Mouse (Mus musculus): ENCODE measurements at regions not wholly inside any gene's neighbourhood (a gene's known extent, or its start where the extent isn't known, plus 50 kb on each side); places are given as distances from the start of the nearest gene placed in this dataset.

- DNase-seq (ENCODE audit: low spot score) = no peak
Measured at GRCm38 (mm10) chr4:52666768-52667480, 70.8 kb downstream of the Toporsl start.

DNA sequence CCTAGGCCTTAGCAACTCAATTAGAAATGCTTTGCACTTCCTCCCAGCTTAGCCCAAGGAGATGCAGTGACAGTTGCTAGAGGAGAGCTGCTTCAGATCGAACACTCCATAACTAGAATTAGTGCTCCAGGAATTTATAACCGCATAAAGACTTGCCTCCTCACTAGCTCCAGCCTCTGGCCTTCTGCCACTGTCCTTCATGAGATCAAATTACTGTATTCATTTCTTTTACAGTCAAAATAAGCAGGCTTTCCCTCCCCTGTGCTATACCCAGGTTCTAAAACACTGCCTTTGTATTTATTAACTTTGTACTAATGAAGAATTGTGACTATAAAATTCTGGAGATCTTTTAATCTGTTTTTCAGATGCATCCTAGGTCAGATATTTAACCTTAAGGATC is 104.8 kb upstream of the Olfr275 start:
- no peak for DNase-seq (ENCODE audit: low spot score)

- DNase-seq (ENCODE audit: low spot score) = no peak
Measured at GRCm38 (mm10) chr4:52726203-52726602, 88.2 kb upstream of the Olfr275 start.

DNA sequence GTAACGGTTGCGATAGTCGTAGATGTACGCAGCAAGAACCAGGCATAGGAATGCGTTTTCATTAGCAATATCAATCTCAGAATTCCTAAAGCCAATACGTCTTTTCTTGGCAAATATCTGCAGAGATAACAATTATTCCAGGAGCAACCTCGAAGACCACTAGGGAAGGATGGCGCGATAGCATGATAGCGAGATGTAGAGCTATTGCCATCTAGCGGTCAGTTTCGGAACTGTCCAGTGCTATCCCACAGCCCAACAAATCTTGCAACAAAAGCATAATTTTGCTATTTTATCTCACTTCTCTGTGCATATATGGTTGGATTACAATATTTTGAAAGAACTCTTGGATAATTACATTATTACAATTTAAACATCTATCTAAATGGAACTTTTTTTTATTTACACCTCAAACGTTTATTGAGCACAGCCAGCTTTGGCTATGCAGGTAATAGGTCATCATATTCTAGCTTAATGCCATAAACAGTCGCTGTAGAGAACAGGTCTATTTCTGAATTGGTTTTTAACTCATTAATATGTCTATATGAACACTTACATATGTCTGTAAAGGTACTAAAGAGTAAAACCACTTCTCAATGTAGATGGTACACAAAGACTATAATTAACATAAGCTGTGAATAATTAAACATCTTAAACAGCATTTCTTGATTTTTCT is 87.6 kb upstream of the Olfr275 start:
- peak; percentile 43 for DNase-seq (ENCODE audit: low spot score)

- DNase-seq (ENCODE audit: low spot score) = no peak
Measured at GRCm38 (mm10) chr4:52733141-52733540, 81.3 kb upstream of the Olfr275 start.

- DNase-seq (ENCODE audit: low spot score) = no peak
Measured at GRCm38 (mm10) chr4:52739543-52740474, 74.6 kb upstream of the Olfr275 start.

- no peak for DNase-seq (ENCODE audit: low spot score)
Measured at GRCm38 (mm10) chr4:52752838-52753509, 61.4 kb upstream of the Olfr275 start.

Measured in left cerebral cortex, adult 11 months (tissue).